Mouse (Mus musculus) G1E (cell line): Measurements from ENCODE around the gene Myo1d.

Experiments used
- CTCF ChIP-seq: IDR thresholded peaks from 2 replicates; pipeline ENCODE4 v1.5.1; 2012; ENCODE audit warnings: low read depth, low read length, inconsistent platforms, mixed read lengths
- GATA1 ChIP-seq: IDR thresholded peaks from 2 replicates; pipeline ENCODE4 v1.6.1; 2012; ENCODE audit warnings: borderline replicate concordance, low read length, inconsistent platforms, mixed read lengths
- POLR2AphosphoS5 ChIP-seq: IDR thresholded peaks from 2 replicates; pipeline ENCODE4 v1.6.1; 2012; ENCODE audit warnings: low read depth, low read length, inconsistent platforms; ENCODE audit not compliant: insufficient replicate concordance

DNA sequence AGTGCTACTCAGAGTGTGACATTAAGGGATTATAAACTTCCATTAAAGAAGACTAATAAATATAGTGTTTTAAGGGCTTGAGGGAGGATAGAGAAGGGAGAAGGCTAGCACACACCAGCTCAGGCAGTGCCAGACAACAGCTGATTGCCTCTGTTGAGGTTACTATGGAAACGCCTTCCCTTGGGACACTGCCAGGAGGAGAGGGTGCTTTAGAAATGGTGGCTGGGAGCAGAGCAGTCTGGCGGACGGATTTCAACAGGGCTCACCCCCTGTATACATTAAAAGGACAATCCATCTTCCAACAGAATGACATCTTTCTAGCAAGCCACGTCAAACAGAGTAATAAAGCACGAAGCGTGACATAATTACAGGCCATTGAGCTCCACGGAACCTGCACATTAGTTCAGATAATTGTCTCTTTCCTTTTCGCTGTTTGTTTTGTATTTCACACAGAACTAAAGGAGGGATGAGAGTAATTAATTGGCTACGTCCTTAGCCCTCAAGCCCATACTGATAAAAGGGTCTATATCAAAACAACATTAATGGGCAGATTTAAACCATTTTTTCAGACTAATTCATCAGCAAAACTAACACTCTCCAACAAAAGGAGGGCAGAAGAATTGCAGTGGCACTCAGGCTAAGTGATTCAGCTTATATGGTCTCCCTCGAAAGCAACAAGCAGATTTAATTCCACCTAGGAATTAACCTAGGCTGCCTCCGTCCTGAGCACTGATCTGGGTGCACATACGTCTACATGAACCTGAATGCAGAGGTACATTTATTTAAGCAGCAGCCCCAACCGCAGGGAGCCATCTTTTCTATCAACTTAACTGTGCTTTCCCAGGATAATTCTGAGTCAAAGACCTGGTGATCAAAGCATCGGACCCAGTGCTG is 201.8 kb downstream of the Myo1d start:
- TF ChIP-seq CTCF: no peak
- TF ChIP-seq GATA1: no peak
- TF ChIP-seq POLR2AphosphoS5: no peak
